Mouse (Mus musculus): Measurements from ENCODE around the gene Stum. TPM values are rescaled to one million over a fixed set of nuclear protein-coding genes. Genes with fewer than 3 reads are reported as not detected.
"Not testable (repeated sequence)": the region's sequence is repeated elsewhere in the genome, so short reads cannot be mapped to it uniquely, and the experiment has no call there.

Gene Stum
- total RNA-seq (2021), result 100 to 1,000 TPM; 131 to 139 TPM

DNA sequence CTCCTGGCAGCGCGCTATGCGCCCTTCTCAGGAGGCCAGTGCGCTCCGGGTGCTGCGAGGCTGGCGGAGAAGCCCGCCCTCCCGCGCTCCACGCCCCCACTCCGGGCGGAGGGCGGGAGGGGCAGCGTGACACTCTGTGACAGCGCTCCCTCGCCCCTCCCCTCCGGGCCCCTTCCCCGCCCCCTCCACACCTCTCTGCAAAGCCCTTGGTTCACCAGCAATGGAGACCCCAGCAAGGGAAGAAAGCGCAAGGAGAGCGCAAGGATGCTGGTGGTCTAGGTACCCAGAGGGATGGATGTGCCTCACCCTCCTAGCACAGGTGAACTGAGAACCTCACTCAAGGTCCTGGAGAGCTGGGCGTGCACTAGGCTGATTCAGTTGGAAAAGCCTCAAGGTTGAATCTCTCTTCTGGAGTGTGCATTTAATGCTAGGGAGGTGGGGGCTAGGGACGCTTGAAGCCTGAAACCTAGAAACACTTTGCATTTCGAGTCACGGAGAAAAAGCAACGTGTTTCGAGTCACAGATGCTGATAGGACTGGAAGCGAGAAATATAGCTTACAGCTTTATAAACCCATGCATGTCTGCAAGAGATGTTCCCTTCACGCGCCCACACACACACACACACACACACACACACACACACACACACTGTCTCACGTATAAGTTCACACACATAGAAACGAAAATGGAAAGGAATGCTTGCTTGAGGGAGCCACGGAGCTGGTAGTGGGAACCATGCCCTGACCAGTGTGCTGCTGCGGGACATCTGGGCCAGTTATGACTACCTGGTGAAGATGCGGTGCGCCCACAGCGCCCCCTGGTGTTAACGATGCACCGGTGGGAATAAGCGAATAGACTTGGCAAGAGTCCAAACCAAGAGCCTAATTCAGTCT is at the start of gene Stum:
TSS of gene Stum (minus strand) at position 106 of the 893 bp plus-strand sequence.
- intact Hi-C loops (cut with DNase I), result loop anchor here (5.0 kb wide), 3 partner anchors 51 to 79 kb away; no protein-coding TSS in a partner anchor
- DNase-seq (ENCODE audit: extremely low spot score in 1 of 2, low spot score in 2 of 2), result peak in 1 of 2 experiments; percentile 79

DNA sequence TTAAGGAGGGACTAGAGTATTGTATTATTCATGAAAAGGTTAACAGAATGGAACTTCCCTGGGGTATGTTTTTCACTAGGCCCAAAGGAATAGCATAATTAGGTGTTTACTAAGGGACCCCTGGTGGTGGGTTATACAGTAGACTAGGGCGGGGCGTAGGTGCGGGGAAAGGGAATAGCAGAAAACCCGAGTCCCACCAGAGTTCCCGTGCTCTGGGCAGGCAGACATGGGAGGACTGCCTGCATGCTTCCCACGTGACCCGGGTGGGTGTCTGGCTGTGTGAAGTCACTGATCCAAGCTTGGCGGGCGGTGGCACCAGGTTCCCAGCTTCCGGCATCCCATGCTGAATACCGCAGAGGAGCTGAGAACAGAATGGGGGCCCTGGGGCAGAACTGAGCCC is 49.4 kb upstream of the Stum start:
- DNase-seq (ENCODE audit: extremely low spot score in 1 of 2, low spot score in 2 of 2), result no peak
- intact Hi-C loops (cut with DNase I), result no loop called here

DNA sequence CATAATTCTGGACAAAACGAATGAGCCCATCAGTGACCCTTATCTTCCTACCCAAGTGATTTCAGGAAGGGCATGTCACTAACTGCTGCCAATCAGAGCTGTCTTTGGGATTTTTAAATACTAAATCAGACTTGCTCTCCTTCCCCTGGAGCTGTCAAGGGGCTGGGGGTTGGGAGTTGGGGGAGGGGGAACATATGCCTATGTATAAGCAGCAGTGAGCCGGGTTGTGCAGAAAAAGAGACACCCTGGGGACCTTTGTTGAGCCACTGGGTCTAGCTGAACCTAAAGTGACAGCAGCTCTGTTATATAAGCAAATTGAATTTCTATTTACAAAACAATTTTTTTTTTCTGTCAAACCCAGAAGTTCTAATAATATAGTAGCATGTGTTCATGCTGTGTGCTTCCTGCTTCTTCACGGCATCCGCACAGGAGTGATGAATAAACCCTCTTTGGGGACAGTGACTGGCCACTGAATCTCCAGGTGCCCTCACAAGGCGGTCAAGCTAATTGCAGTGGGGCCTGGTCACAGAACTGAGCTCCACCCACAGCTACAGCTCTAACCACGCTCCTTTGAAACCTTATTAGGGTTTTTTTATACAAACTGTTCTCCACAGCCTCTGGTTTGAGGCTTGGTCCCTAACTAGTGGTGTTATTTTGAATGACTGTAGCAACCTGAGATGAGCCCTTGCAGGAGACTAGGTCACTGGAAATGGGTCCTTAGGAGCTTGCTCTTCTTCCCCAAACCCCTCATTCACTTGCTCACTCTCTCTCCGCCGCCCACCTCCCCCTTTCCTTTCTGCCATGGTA is 47.4 kb upstream of the Stum start:
- intact Hi-C loops (cut with DNase I), result no loop called here
- no peak for DNase-seq (ENCODE audit: extremely low spot score in 1 of 2, low spot score in 2 of 2)

DNA sequence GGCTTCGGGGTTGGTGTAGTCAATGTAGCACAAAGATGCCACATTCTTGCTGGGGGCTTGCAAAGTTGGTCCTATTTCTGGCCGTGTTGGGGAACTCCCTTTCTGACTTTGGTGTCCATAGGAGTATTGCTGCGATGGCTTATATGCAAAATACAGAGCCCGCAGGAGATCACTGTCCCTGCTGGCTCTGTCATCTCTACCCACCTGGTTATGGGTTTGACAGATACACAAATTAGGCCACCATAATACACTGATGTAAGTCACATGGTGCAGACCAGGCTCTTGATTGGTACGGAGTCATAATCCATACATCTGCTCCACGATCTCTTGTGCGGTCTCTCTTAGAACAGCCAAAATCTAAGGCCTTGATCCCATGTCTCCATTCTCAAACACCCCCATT is 46.5 kb upstream of the Stum start:
- DNase-seq (ENCODE audit: extremely low spot score in 1 of 2, low spot score in 2 of 2), result no peak
- intact Hi-C loops (cut with DNase I), result no loop called here

GRCm38 (mm10) chr1:180525301-180525700 is 42.0 kb upstream of the Stum start:
- intact Hi-C loops (cut with DNase I), result no loop called here
- no peak for DNase-seq (ENCODE audit: extremely low spot score in 1 of 2, low spot score in 2 of 2)

GRCm38 (mm10) chr1:180523320-180523719 is 40.0 kb upstream of the Stum start:
- intact Hi-C loops (cut with DNase I), result no loop called here
- DNase-seq (ENCODE audit: extremely low spot score in 1 of 2, low spot score in 2 of 2), result no peak

DNA sequence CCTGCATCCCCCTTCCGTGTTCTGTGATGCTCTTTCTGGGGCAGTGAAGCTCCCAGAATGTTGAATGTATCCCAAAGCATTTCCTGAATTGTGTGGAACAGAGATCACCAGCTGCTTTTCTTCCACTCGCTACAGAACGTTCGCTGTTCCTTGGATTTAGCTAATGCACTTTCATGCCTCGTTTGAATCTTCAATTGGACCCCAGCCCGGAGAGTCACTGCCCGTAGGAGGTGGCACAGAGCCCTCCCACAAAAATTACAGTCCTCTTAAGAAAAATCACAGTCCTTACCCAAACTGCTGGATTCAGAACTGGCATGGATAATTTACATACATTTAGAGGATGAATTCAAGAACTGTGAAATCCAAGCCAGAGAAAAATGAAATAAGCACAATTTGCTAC is 36.9 kb upstream of the Stum start:
- intact Hi-C loops (cut with DNase I), result no loop called here
- peak in 1 of 2 experiments; percentile 71 for DNase-seq (ENCODE audit: extremely low spot score in 1 of 2, low spot score in 2 of 2)

- intact Hi-C loops (cut with DNase I), result no loop called here
Measured at GRCm38 (mm10) chr1:180519520-180519919, 36.2 kb upstream of the Stum start.

GRCm38 (mm10) chr1:180518899-180519298 is 35.6 kb upstream of the Stum start:
- intact Hi-C loops (cut with DNase I); DNase-seq (ENCODE audit: extremely low spot score in 1 of 2, low spot score in 2 of 2): not testable (repeated sequence)

More at GRCm38 (mm10) chr1:180519520-180519919, 36.2 kb upstream of the Stum start:
- DNase-seq (ENCODE audit: extremely low spot score in 1 of 2, low spot score in 2 of 2), result no peak

- intact Hi-C loops (cut with DNase I), result no loop called here
- DNase-seq (ENCODE audit: extremely low spot score in 1 of 2, low spot score in 2 of 2), result no peak
Measured at GRCm38 (mm10) chr1:180518412-180518811, 35.1 kb upstream of the Stum start.

- intact Hi-C loops (cut with DNase I), result no loop called here
Measured at GRCm38 (mm10) chr1:180517390-180518054, 34.2 kb upstream of the Stum start.

DNA sequence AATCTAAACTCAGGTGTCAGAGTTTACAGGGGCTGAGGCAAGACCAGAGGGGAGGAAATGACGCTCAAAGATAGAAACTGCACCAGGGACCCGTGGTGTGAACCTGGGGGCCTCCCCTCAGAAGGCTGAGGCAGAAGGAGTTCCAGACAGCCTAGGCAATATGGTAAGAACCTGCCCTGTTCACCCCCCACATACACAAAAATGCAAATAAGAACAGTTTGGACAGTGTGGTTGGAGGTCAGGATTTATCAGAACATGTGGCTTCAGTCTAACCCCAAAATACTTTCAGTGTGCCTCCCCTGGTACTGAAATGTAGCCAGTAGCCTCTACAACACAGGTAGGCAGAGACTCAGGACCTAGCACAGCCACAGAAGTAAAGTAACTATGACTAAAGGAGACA is 30.8 kb upstream of the Stum start:
- DNase-seq (ENCODE audit: extremely low spot score in 1 of 2, low spot score in 2 of 2), result no peak
- intact Hi-C loops (cut with DNase I), result no loop called here

More at GRCm38 (mm10) chr1:180517390-180518054, 34.2 kb upstream of the Stum start:
- DNase-seq (ENCODE audit: extremely low spot score in 1 of 2, low spot score in 2 of 2), result peak in 1 of 2 experiments; percentile 49

DNA sequence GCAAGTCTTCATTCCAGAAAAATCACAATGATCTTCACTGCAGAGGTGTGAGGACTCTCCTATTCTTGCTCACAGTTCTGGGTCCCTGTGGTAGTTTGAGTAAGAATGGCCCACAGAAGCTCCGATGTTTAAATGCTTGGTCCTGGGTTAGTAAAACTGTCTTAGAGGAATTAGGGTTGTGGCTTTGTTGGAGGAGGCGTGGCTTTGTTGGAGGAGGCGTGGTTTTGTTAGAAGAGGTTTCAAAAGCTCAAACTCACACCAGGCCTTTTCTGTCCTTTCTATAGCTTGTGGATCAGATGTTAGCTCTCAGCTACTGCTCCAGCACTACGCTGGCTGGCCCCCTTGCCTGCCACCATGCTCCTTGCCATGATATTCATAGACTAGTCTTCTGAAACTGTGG is 27.6 kb upstream of the Stum start:
- intact Hi-C loops (cut with DNase I), result no loop called here
- no peak for DNase-seq (ENCODE audit: extremely low spot score in 1 of 2, low spot score in 2 of 2)

- intact Hi-C loops (cut with DNase I), result no loop called here
Measured at GRCm38 (mm10) chr1:180510442-180510841, 27.1 kb upstream of the Stum start.

DNA sequence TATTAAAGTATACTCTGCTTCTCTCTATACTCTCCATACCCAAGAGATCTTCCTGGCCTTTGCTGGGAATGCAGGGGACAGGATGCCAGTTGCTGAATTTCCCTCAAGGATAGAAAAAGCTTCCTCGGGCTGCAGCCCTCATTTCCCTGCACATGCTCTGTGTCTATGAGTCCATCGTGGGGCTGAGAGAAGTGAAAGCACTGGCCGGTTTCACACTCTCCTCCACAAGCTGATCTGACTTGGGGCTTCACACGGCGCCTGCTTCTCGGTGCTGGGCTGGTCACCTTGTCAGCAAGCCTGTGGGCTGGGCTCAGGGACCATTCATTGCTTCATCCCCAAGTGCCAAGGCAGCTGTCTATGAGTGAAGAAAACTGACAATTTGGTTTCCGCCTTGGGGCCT is 25.4 kb upstream of the Stum start:
- intact Hi-C loops (cut with DNase I), result no loop called here
- no peak for DNase-seq (ENCODE audit: extremely low spot score in 1 of 2, low spot score in 2 of 2)

More at GRCm38 (mm10) chr1:180510442-180510841, 27.1 kb upstream of the Stum start:
- DNase-seq (ENCODE audit: extremely low spot score in 1 of 2, low spot score in 2 of 2), result peak; percentile 47 to 50

DNA sequence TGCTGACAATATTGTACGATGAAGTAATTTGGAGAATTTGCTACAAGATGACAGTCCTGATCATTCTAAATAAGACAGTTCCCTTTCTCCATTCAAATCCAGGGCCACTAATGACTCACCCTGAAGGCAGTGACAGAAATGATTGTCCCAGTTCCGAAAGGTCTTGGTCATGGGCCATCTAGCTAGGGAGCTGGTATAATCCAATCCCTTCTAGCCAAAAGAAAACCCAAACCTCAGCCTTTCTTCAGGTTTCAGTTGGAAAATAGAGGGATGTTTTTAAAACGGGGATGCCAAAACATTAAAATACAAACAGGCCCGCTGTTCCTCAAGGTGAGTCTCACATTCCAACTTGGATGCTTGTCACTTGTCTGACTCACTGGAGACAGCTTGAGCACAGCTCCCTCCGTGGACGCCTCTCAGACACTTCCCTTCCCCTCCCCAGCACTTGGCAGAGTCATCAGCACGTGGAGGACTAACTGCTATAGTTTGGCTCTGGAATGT is 24.0 kb upstream of the Stum start:
- DNase-seq (ENCODE audit: extremely low spot score in 1 of 2, low spot score in 2 of 2), result peak; percentile 51 to 52
- intact Hi-C loops (cut with DNase I), result no loop called here

- DNase-seq (ENCODE audit: extremely low spot score in 1 of 2, low spot score in 2 of 2), result no peak
- intact Hi-C loops (cut with DNase I), result no loop called here
Measured at GRCm38 (mm10) chr1:180506341-180506740, 23.0 kb upstream of the Stum start.

GRCm38 (mm10) chr1:180504899-180505298 is 21.6 kb upstream of the Stum start:
- intact Hi-C loops (cut with DNase I), result no loop called here
- no peak for DNase-seq (ENCODE audit: extremely low spot score in 1 of 2, low spot score in 2 of 2)

GRCm38 (mm10) chr1:180503484-180503883 is 20.2 kb upstream of the Stum start:
- no peak for DNase-seq (ENCODE audit: extremely low spot score in 1 of 2, low spot score in 2 of 2)
- intact Hi-C loops (cut with DNase I), result no loop called here
